8 mouse cellular contexts compared by ENCODE assay signal in the genomic region with DNA sequence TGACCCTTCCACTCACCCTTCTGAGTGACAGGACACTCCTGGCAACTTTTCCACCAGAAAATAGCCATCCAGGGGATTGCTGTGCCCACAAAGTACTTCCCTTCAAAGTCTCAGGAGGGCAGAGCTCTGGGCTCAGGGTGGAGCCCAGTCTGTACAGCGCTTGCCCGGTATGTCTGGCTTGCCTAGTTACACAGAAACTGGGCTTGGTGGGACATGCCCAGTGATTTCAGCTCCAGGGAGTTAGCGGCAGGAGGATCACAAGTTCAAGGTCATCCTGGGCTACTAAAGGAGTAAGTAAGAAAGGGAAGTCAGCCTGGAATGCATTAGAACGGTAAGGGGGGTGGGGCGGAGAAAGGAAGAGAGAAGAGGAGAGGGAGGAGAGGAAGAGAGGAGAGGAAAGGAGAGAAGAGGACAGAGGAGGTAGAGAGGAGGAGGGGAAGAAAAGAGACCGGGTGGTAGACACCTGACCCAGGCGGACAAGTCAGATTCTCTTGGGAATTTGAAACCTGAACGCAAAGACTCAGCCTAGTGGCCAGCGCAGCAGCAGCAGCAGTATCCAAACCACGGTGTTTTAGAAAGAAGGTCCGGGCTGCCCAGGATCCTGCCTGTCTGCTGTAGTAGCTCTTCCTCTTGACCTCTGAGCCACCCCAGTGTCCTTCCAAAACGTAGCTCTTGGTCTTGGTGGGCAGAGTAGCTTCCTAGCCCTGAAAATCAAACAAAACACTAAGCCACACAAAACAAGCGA. TPM values are rescaled to one million over a fixed set of nuclear protein-coding genes. Genes with fewer than 3 reads are reported as not detected.
DNase-seq lines count a peak whose midpoint lies in the region; ATAC-seq and TF ChIP-seq lines count a peak whose summit lies in the region.
"Had no signal": no experiment of that assay in that cellular context is flagged by ENCODE, and none has a peak within 500 bp of the region (broad histone marks: within the 10 kb centered on the region; RNA-seq: fewer than 3 reads in every experiment).

No protein-coding gene starts in this region.

- peak overlapping the region; percentile 84 for H3K27ac ChIP-seq in limb, embryonic 10.5 days
- no peak overlapping the region for H3K27ac ChIP-seq in midbrain, embryonic 11.5 days (ENCODE audit: low read depth, low read length)
- H3K27ac ChIP-seq: macrophage had no signal

- intact Hi-C loops in heart, postnatal 10 days (cut with DNase I) = loop anchor here (2.0 kb wide), 2 partner anchors 24 to 28 kb away; no protein-coding TSS in a partner anchor

- no peaks in the 10 kb centered on the region for H3K36me3 ChIP-seq in G1E (replicated peaks)
- no peaks in the 10 kb centered on the region for H3K36me3 ChIP-seq in limb, embryonic 10.5 days
- no peaks in the 10 kb centered on the region for H3K36me3 ChIP-seq in midbrain, embryonic 11.5 days (ENCODE audit: control insufficient read depth, insufficient read depth, low read length)

- no peak overlapping the region for H3K9ac ChIP-seq in midbrain, embryonic 11.5 days (ENCODE audit: low read length)

- H3K4me3 ChIP-seq in G1E (ENCODE audit: low read depth, low read length) = peak overlapping the region; percentile 66
- peak overlapping the region; percentile 35 for H3K4me3 ChIP-seq in limb, embryonic 10.5 days
- no peak overlapping the region for H3K4me3 ChIP-seq in midbrain, embryonic 11.5 days (ENCODE audit: low read depth, low read length)

- DNase-seq in G1E (ENCODE audit: low spot score) = no peak
- peak; percentile 59 to 68 for DNase-seq in adrenal gland, postnatal 36 days
- peak; percentile 61 to 67 for DNase-seq in heart, postnatal 10 days
- DNase-seq in limb, embryonic 10.5 days (ENCODE audit: low spot score) = peak; percentile 57
- DNase-seq in midbrain, embryonic 11.5 days (ENCODE audit: low spot score, missing footprints) = peak; percentile 88
- no peak for DNase-seq in thymus, postnatal 10 days (ENCODE audit: low spot score in 2 of 2)
- no peak for DNase-seq in right cerebral cortex, postnatal 36 days (ENCODE audit: low spot score in 2 of 2)

- TF ChIP-seq CTCF in G1E (IDR thresholded peaks at IDR 0.05; ENCODE audit: low read depth, low read length) = no peak

- no peak for ATAC-seq in G1E (ENCODE audit: extremely low read depth, insufficient number of reproducible peaks, low FRiP score, poor library complexity, severe bottlenecking)
- ATAC-seq in midbrain, embryonic 11.5 days (ENCODE audit: low FRiP score) = no peak

- peaks cover 62% of the 10 kb centered on the region for H3K4me1 ChIP-seq in G1E (ENCODE audit: insufficient read depth, low read depth, low read length)
- H3K4me1 ChIP-seq in limb, embryonic 10.5 days = peaks cover 52% of the 10 kb centered on the region
- no peaks in the 10 kb centered on the region for H3K4me1 ChIP-seq in midbrain, embryonic 11.5 days (ENCODE audit: control insufficient read depth, insufficient read depth, low read length)

- no peaks in the 10 kb centered on the region for H3K27me3 ChIP-seq in G1E (ENCODE audit: insufficient read depth, low read length)
- no peaks in the 10 kb centered on the region for H3K27me3 ChIP-seq in limb, embryonic 10.5 days (ENCODE audit: low read depth, poor library complexity, severe bottlenecking)
- no peaks in the 10 kb centered on the region for H3K27me3 ChIP-seq in midbrain, embryonic 11.5 days (ENCODE audit: control insufficient read depth, insufficient read depth, low read length)

- no peak overlapping the region for H3K4me2 ChIP-seq in midbrain, embryonic 11.5 days

- 23% methylated on average over 13 of the region's 13 CpGs for WGBS in limb, embryonic 10.5 days
- 27% methylated on average over 13 of the region's 13 CpGs for WGBS in midbrain, embryonic 11.5 days

- peaks cover 4% of the 10 kb centered on the region for H3K9me3 ChIP-seq in G1E (replicated peaks)
- H3K9me3 ChIP-seq in limb, embryonic 10.5 days (replicated peaks) = no peaks in the 10 kb centered on the region
- no peaks in the 10 kb centered on the region for H3K9me3 ChIP-seq in midbrain, embryonic 11.5 days (ENCODE audit: control insufficient read depth, low read length)

RNA-seq across cellular contexts. Expression of a gene that starts 28.9 kb away (rescaled TPM):
- total RNA-seq in G1E (2014; fragmentation: Nextera tagmentation) (190 and 191 TPM in 2 replicates), G1E (2017) (94.9 and 101 TPM in 2 replicates)
- polyA plus RNA-seq in G1E (2012) = 1,039 and 1,367 TPM in 2 replicates
- 100 to 1,000 TPM; 316 to 364 TPM for total RNA-seq in adrenal gland, postnatal 36 days (2021)
- total RNA-seq in heart, postnatal 10 days (2021) = 100 to 1,000 TPM; 205 to 210 TPM
- polyA plus RNA-seq in limb, embryonic 10.5 days (2016; fragmentation: Nextera tagmentation; extraction: Ambion mirVana) = 562 and 618 TPM in 2 replicates
- 418 and 497 TPM in 2 replicates for polyA plus RNA-seq in midbrain, embryonic 11.5 days (2014; fragmentation: Nextera tagmentation; extraction: Ambion mirVana)

RNA-seq across cellular contexts. Expression of a gene that starts 59.1 kb away (rescaled TPM):
- total RNA-seq in G1E (2014; fragmentation: Nextera tagmentation) = 33.0 and 37.6 TPM in 2 replicates
- total RNA-seq in G1E (2017) = 22.3 and 23.2 TPM in 2 replicates
- 4.4 and 7.0 TPM in 2 replicates for polyA plus RNA-seq in G1E (2012)
- 10 to 100 TPM; 16.5 to 23.5 TPM for total RNA-seq in adrenal gland, postnatal 36 days (2021)
- total RNA-seq in heart, postnatal 10 days (2021) = 10 to 100 TPM; 10.5 to 11.4 TPM
- 23.9 and 25.2 TPM in 2 replicates for polyA plus RNA-seq in limb, embryonic 10.5 days (2016; fragmentation: Nextera tagmentation; extraction: Ambion mirVana)
- 23.6 and 26.4 TPM in 2 replicates for polyA plus RNA-seq in midbrain, embryonic 11.5 days (2014; fragmentation: Nextera tagmentation; extraction: Ambion mirVana)

Comparison
In these comparisons a context has a peak if more than half of its experiments do, and no peak if none do; other contexts are left out.
1. DNase-seq: peak in adrenal gland, postnatal 36 days (2 of 2), heart, postnatal 10 days (2 of 2), limb, embryonic 10.5 days (single experiment) and midbrain, embryonic 11.5 days (single experiment); none in G1E (single experiment), thymus, postnatal 10 days (0 of 2) and right cerebral cortex, postnatal 36 days (0 of 2).